Mouse (Mus musculus) adrenal gland, postnatal 10 days (tissue): ENCODE measurements around the gene Necap2. TPM values are rescaled to one million over a fixed set of nuclear protein-coding genes. Genes with fewer than 3 reads are reported as not detected.
A peak's percentile ranks its signal among the peaks of the same experiment; 100 is the strongest.

ENCODE experiments used
- DNase-seq: peaks from one replicate; pipeline ENCODE4 v3.0.0; 2021; ENCODE audit warnings: mixed read lengths
- long read RNA-seq, 2 experiments: library from polyadenylated mRNA; stranded (forward); transcript quantifications; one replicate each; pipeline ENCODE4 v2.0.0; 2021
- total RNA-seq, 2 experiments: library from RNA; stranded (reverse); gene quantifications; 2 replicates each; pipeline ENCODE4 v1.2.3; 2021

Necap2 gene
- total RNA-seq = 10 to 100 TPM; 54.5 to 57.1 TPM
- long read RNA-seq, experiment 1, transcript Necap2-201 (8 exons, 1,906 nt) = major isoform, 72 of 85 reads
- long read RNA-seq, experiment 1, partial matches to known transcripts = 1 of 85 reads
- long read RNA-seq, experiment 1, other reads (novel, unspliced or antisense) = 11 of 85 reads
- long read RNA-seq, experiment 2, transcript Necap2-201 (8 exons, 1,906 nt) = major isoform, 51 of 66 reads
- long read RNA-seq, experiment 2, partial matches to known transcripts = 8 of 66 reads
- long read RNA-seq, experiment 2, other reads (novel, unspliced or antisense) = 5 of 66 reads

DNA sequence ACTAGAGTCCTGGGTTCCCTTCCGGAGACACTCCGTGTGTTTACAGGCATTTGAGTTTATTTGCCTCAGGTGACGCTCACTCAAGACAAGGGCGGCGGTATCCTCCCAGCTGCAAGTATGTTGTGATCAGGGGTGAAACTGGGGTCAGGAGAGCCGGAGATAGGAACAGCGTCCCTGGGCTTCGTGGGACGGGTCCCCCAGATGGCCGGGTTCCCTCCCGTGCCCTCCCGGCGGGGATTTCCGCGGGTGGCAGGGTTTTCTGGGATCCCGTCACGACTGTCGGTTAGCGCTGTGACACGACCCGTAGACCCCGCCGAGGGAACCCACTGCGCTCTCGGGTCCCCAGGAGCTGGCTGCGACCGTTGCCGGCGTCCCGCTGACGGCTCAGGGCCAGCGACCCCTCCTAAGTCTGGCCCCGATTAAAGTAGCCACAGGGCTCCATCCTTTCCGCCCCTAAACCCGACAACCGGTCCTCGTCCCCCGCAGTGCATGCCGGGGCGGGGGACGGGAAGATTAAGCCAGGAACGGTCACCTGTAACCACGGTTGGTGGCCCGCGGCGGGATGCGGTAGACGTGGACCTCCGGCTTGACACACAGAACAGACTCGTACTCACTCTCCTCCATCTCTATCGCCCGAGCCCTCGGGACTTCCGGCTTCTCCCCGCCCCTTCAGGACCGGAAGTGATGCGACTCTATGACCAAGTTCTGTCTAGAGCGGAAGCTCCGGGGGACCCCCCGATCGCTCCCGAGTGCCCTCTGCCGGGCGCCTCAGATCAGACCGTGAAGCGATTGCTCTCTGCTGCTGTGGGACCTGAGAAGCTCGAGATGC is at the start of gene Necap2:
Necap2 (minus strand) TSS at position 677 of the 829 bp plus-strand sequence.
- peak; percentile 97 for DNase-seq

DNA sequence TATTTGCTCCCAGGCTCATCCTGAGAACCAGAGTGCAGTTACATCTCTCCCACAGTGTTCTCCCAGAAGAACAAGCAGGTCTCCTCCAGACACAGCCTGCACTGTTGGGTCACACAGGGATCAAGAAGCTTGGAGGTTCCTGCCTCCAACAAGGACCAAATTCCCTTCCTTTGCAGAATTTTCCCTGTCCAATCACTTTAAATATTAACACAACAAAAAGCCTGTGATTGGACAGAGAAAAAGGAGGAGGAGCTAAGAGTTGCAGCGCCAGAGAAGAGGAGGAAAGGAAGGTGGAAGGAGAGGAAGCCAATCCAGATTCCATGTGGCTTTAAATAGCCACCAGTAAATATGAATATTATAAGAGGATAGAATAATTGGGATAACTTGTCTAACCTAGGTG is 44.9 kb upstream of the Necap2 start:
- DNase-seq = no peak

DNA sequence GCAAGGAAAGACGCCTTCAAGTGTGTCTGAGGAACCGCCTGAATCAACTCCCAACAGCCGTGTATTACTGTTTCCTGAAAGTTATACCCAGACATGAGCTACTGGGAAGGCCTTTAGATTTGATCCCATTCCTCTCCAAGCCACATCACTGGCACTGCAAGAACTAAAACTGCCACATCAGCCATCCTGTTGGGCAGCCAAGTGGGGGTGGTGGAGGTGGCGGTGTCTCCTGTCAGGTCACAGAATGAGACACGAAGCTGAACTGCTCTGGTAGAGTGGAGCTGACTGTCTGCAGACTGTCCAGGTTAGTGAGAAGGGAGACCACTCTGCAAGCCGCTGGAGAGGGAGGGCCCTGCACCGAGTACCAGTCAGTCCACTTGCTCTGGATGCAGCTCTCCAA is 44.5 kb upstream of the Necap2 start:
- no peak for DNase-seq

DNA sequence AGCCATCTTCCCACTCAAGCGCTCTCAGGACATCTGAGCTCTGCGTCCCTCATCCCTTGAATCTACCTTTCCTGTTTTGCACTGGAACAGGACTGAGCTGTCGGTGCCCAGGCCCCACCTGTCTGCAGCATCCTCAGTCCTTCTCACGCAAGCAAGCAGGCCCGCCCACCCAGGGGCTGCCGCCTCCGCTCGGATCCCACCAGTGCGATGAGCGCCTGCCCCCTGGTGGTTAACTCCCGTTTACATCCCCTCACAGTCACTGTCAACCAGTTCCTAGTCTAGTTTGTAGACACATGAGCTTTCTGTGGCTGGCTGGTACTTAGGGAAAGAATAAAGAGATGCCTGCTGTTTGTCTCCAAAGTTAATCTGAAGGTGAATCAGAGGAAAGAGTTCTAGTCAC is 42.5 kb upstream of the Necap2 start:
- DNase-seq = peak; percentile 75

DNA sequence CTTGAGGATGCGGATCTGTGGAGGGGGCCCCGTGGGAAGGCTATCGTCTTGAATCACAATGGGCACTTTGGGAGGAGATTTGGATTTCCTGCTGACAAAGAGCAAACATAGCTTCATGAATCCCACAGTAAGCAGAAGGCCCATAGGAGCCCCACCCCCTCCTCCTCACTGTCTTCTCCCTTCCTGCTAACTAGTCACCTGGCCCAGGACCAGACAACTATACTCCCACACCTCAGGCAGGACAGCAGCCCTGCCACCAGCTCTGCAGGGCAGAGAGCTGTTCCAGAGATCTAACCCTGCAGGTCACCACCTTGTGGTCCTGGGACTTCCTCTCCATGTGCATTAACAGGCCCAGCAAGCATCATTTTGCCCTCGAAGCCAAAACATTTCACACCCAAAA is 40.5 kb upstream of the Necap2 start:
- no peak for DNase-seq

DNA sequence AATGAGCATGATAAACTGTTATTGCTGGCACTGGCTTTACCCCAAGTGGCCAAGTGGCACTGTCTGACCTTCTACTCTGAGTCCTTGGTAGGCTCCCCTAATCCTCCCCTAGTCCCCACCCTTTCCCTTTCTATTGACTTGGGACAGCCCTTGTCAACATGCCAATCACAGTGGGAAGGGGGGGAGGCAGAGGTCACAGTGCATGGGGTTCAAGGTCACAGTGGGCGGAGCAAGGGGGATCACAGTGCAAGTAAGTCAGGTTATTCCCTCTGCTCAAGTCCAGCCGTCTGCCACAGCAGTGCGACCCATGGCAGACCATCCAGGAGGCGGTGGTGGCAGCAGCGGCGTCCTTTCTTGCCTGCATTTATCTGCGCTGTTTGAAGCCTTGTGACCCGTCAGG is 37.2 kb upstream of the Necap2 start:
- DNase-seq = peak; percentile 51

DNA sequence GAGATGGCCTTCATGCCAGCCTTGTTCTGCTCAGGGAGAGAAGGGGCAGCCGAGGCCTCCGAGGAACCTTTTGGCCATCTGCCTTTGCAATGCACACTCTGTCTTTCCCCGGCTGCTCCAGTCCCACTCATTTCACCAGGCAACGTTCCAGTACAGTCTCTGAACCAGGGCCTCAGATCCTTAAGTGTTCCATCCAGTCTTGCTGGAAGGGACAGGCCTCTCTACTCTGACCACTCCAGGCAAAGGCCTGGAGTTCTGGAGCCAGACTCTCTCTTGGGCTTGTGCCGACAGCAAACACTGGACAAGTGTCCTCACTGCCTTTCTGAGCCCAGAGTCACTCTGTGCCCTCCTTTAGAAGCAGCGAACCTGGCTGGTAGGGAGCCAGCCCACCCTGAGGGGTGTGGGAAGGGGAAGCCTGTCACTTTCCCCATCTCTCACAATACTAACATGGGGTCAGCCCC is 36.4 kb upstream of the Necap2 start:
- peak; percentile 58 for DNase-seq

DNA sequence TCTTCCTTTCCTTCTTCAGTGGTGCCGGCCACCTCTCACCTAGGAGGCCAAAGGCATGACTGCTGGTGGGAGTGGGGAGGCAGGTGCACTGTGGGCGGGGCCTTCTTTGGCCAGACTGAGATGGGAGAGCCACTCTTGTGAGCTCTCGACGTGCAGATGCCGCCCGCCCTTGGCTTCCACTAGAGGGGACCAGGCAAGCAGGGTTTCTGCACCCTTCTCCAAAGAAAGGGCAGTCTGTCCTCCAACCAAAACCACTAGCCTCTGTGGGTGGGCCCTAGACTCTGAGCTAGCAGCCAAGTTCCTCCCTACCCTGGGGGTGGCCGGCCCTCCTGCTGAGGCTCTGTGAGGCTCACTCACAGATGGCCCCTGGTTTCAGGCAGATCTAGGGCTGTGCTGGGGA is 35.7 kb upstream of the Necap2 start:
- DNase-seq = peak; percentile 41

DNA sequence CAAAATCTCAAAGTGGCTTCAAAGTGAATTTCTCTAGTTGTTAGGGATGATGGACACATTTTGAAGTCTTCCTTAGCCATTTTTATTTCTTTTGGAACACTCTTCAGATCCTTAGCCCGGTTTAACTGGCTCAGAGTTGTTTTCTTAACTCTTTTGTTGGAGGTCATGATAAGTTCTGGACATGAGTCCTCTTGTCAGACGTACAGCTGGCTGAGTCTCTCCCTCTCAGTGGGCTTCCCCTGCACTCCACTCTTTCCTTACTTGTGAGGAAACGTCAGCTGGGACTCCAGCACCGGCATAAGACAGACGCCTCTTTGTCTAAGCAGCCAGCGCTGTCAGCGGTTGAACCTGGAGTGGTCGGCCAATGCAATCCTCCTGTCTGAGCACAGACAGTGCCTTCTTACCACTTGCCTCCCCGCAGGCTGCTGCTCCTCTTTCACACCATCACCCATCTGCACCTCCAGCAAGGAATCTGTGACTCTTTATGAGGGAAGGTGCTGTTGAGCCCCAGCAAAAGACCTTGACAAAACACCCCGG is 30.1 kb upstream of the Necap2 start:
- DNase-seq = no peak

DNA sequence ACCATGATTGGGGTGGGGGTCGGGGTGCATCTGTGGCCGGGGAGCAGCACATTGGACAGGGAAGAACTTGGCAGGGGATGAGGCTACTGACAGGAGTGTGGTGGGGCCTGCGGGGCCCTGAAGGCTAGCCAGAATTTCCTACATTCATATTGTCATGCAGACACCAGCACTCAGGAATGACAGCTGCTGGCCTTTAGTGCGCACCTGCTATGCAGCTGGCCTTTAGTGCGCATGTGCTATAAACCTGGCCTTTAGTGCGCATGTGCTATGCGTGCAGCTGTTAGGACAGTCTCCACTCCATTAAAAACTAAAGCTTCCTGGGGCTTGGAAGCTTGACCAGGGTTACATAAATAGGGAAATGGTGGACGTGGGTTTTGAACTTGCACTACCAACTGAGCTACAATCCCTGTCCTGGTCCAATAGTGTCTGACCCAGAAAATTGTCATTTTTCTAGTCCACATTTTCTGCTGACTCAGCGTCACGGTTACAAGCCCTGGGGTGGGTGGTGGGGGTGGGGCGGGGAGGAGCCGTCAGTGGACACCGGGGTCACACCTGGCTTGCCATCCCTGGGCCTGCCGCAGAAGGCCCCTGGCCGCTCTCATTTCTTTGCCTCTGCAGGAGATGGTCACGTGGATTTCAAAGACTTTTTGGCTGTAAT is 28.5 kb upstream of the Necap2 start:
- DNase-seq = no peak

DNA sequence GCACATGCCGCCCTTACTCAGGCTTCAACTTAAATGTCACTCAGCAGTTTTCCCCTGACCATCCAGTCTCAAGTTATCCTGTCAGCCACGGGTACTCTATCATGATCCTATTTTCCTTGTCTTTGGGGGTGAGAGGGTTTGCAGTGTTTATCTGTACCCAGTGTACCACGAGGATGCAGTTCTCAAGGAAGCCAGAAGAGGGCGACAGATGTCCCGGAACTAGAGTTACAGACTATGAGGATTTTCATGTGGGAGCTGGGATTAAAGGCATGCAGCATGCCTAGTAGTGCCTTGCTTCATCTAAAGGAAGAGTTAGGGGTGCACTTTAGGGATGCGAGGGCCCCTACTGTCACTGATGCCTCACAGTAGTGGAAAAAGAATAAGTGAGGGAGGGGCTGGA is 23.7 kb upstream of the Necap2 start:
- peak; percentile 53 for DNase-seq

DNA sequence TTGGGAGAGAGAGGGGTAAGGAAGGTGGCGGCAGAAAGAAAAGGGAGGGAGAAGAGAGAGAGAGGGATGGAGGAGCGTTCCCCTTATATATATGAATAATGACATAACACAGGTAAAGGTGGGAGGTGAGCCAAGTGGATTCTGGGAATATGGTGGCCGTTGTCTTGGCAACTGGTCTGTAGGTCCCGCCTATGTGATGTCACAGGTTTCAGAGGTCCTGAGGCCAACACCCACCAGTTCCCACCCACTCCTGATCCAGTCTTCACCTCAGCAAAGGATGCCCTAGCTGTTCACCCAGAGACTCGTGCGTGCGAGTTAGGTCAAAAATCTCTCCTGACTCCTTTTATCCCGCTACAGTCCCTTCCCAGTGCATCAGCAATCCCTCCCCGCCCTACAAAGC is 23.1 kb upstream of the Necap2 start:
- no peak for DNase-seq

DNA sequence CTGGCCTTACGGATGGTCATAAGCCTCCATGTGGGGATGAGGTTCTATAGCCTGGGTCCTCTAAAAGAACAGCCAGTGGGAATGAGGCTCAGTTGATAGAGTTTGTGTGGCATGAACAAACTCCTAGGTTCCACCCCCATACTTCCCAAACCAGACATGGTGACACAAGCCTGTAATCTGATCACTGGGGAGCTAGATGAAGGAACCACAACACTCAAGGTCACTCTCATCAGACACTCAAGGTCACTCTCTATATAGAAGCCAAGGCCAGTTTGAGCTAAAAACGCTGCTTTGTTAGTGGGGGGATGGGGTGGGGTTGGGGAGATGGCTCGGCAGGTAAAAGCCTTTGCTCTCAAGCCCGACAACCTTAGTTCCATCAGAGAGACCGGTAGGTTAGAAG is 21.8 kb upstream of the Necap2 start:
- no peak for DNase-seq

DNA sequence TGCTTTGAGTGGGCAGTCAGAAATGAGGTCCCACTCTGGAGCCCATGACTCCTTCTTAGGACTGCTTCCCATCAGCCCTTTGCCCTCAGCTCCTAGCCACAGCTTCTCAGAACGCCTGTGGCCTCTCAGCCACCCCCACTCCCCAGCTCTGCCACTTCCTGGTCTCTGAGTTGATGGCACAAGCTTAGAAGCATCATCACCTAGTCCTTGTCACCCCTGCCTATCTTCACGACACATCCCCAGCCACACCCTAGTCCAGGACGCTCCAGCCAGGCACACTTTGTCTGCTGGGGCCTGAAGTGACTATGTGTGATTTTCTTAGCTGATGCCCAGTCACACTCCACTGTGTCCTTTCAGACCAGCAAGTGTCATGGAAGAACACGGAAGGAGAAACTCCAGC is 20.8 kb upstream of the Necap2 start:
- no peak for DNase-seq

DNA sequence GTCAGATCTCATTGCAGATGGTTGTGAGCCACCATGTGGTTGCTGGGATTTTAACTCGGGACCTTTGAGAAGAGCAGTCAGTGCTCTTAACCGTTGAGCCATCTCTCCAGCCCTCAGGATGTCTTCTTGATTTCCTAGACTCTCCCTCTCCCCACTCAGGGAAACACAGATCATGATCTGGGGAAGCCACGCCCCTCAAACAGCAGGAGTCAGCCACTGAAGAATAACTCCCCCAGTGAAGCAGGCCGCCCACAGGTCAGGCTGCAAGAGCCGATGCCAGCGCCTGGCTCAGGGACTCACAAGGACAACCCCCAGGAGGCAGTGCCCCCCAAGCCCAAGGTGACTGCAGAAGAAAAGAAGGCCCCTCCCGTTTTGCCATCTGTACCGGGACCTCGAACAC is 18.6 kb upstream of the Necap2 start:
- DNase-seq = no peak

DNA sequence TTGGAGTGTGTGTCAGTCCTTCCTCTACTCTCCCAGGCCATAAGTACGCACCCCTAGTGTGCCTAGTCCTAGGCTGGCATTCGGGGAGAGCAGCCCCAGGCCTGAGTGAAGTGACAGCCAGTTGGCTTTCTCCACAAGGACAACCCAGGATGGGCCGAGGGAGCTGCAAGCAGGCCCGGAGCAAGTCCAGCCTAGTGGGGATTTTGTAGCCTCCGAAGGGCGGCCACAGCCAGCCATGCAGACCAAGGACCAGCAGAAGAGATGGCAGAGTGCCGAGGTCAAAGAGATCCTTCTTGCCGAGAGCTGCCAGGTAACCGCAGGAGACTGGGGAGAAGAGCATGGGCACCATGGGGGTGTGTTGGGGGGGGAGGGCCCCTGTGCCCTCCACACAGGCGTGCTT is 16.9 kb upstream of the Necap2 start:
- DNase-seq = peak; percentile 68

DNA sequence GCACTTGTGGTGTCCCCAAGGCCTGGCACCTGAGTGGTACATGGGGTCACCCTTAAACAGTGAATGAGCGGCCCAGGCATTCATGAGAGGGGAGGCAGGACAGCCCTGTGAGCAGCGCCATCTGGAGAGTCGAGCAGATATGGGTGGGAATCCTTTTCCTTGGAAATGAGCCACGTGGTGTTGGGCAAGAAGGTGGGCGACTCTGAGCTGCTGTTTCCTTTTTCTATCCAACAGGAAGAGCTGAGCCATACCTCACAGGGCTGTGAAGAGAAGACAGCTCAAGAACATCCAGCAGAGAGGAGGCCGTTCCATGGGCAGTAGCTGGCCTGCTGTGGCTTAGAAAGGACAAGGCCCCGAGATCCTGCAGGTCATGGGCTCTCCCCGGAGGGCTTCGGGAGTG is 10.6 kb upstream of the Necap2 start:
- no peak for DNase-seq

DNA sequence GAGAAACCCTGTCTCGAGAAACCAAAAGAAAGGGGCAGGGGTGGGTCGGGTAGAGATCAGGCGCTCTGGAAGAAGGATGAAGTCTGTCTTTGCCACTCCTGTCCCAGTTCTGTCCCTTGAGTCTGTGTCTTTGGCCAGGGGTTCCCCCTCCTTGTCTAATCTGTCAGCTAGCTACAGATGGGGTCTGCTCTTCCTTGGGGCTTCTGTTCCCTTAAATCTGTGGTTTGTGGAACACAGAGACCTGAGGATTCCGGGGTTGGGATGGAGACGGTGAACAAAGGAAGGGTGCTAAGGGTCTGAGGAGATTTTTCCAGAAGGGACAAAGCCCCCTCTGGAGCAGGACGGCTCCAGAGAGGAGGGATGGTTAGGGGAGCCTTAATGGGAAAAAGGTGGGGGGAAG is 9.9 kb upstream of the Necap2 start, which contains the start of gene Spata21:
Spata21 (plus strand) TSS at position 301 of the 400 bp plus-strand sequence.
- DNase-seq = no peak

DNA sequence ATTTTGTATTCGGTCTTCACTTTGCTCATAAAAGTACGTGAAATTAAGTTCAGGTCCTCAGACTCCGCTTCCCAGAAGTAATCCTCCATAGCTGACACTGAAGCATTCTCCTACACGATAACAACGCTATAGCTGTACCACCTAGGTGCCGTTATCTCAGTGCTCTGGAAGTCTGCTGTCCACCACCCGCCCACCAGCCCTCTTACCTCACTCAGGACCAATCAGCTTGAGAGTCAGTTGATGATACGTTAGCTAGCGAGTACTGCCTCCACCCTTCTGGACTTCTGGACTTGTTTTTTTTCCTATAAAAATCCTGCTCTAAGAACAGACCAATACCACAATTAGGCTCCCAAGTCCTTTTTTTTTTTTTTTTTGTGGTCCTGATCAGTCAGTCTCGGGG is 8.7 kb upstream of the Necap2 start:
- no peak for DNase-seq

DNA sequence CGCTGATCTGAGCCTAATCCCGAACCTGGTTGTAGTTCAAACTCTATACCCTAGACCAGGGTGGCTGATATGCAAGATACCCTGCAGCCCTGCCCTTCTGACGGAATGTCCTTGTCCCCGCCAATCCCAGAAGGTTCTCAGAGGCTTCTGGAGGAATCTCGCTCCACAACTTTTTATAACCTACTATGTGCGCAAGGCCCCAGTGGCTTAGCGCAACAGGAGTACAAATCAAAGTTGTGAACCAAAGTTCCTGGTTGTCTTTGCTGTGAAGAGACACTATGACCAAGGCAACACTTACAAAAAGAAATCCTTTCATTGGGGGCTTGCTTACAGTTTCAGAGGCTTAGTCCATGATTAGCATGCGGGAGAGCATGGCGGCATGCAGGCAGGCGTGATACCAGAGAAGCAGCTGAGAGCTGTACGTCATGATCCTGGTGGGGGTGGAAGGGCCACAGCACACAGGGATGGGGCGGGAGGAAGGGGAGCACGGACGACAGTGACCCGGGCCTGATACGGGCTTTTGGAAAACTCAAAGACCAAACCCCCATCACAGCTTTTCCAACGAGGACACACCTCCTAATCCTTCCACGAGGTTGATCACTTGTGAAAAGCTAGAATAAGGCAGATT is 467 bp upstream of the Necap2 start:
- DNase-seq = no peak

DNA sequence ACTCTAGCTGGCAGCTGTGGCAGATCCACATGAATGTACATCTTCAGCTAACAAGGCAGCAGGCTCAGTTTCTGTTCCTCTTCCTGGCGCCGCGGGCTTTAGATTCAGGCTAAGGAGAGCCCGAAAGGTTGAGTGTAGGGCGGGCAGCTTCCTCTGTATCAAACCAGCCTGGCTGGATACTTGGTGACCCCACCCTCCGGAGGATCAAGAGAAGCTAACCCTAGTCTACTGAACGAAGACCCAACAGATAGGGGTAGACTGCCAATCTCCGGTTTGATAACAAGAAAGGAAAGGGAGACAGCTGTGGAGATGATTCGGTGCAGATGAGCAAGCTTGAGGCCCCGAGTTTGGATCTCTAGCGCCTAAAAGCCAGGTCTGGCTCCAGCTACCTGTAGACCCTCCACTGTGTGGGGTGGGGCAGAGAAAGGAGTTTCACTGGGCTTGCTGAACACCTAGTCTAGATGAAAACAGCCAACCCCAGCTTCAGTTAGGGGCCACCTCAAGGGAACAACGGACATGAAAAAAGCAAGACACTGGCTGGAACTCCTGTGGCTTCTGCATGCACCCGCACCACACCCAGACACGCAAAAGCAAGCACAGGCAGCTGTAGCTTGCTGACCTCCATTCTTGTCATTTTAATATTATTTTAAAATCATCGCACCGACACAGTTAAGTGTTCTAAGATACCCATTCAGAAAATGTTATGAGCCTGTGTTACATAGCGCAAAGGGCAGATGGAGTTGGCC is 1.2 kb downstream of the Necap2 start:
- no peak for DNase-seq

DNA sequence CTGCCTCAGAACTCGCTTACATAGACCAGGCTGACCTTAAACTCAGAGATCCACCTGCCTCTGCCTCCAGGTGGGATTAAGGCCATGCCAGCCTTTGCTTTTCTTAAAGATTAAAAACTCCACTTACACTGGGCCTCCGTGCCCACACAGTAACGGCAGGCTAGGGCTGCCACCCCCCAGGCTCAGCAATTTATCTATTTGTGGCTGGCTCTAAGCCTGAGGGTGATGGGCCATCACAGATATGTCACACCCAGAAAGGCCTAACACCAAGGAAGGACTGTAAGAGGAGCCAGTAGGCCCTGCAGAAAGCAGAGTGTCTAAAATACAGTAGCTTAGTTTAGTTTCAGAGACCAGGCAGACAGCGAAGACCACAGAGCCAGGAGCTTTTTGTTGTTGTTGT is 4.0 kb downstream of the Necap2 start:
- no peak for DNase-seq
